Mouse (Mus musculus): ENCODE data around the gene Ctf2. TPM values are rescaled to one million over a fixed set of nuclear protein-coding genes. Genes with fewer than 3 reads are reported as not detected.

Ctf2 gene
- total RNA-seq, 1 experiment from 2014 or later = 0.76 TPM

DNA sequence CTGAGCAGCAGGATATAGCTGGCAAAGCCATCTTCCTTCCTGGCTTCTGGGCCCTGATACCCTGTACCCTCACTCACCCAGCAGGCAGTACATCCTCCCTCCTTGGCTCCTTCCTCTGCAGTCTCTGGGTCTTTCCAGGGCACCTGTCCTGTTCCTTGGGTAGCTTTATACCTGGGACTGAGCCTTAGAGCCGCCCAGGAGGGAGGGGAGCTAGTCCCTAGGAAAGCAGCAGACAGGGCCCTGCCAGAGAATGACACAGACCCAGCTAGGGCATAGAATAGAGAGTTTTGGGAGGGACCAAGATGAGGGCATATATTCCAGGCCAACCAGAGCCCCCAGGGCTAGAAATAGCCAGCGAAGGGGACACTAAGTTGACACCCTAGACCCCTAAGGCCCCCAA lies 6.5 kb downstream of the Ctf2 start:
- ATAC-seq (replicated peaks; ENCODE audit: insufficient number of reproducible peaks, low FRiP score, low TSS enrichment, poor library complexity, severe bottlenecking) = no peak

DNA sequence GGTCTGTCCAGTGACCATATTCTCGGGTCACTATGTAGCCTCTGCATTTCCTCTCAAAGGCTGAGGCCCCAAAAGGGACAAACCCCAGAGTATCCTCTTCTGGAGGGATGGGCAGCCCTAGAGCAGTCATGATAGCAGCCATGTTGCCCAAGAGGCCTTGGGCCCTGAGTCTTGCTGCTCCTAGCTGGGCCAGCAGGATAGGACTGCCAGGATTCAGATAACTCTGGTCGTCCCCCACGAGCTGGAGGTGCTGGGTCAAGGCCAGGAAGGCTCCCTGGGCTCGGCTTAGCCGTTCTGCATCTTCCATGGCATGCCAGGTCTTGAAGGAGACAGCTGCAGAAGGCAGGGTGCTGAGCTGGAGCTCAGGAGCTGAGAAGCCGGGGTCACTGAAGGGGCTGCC lies 12.7 kb downstream of the Ctf2 start:
- ATAC-seq (replicated peaks; ENCODE audit: insufficient number of reproducible peaks, low FRiP score, low TSS enrichment, poor library complexity, severe bottlenecking) = no peak

DNA sequence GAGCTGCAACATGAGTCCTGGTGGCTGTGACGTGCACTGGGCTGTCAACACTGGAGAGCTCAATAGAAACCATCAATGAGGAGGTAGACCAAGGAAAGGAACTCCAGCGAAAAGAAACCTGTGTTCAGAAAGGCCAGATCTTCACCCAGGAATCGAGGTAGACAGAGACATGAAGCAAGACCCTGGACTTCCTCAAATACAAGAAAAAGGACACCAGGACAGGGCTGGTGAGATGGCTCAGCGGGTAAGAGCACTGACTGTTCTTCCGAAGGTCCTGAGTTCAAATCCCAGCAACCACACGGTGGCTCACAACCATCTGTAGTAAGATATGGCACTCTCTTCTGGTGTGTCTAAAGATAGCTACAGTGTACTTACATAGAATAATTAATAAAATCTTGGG lies 13.6 kb downstream of the Ctf2 start:
- no peak for ATAC-seq (replicated peaks; ENCODE audit: insufficient number of reproducible peaks, low FRiP score, low TSS enrichment, poor library complexity, severe bottlenecking)

DNA sequence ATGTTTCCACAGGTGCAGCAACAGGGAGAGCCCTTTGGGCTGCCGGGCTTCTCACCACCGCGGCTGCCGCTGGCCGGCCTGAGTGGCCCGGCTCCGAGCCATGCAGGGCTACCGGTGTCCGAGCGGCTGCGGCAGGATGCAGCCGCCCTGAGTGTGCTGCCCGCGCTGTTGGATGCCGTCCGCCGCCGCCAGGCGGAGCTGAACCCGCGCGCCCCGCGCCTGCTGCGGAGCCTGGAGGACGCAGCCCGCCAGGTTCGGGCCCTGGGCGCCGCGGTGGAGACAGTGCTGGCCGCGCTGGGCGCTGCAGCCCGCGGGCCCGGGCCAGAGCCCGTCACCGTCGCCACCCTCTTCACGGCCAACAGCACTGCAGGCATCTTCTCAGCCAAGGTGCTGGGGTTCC lies 15.0 kb downstream of the Ctf2 start:
- ATAC-seq (replicated peaks; ENCODE audit: insufficient number of reproducible peaks, low FRiP score, low TSS enrichment, poor library complexity, severe bottlenecking) = peak; percentile 42; the same call in 1 of the 2 replicates

DNA sequence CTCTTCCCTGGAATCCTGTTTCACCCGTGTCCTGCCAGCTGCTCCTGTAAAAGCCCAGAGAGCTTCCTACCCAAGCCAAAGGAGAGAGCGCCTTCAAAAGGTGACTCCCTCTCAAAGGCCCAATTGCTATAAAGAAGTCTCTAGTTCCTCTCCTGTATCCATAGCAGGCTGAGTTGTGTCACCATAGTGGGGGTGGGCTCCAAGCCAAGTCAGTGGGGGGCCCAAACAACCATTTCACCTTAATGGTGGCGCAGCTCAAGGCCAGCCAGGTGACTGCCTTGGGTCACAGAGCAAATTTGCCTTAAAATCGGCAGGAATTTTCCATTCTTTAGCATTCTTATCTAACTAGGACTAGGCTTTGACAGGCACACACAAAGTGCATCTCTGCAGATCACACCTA lies 17.1 kb downstream of the Ctf2 start:
- no peak for ATAC-seq (replicated peaks; ENCODE audit: insufficient number of reproducible peaks, low FRiP score, low TSS enrichment, poor library complexity, severe bottlenecking)

- peak; percentile 59 for ATAC-seq (replicated peaks; ENCODE audit: insufficient number of reproducible peaks, low FRiP score, low TSS enrichment, poor library complexity, severe bottlenecking)
Measured at GRCm38 (mm10) chr7:127712461-127713385, 19.2 kb downstream of the Ctf2 start, which contains the start of gene Ctf1. Ctf1 (plus strand) TSS chr7:127712736.

- no peak for ATAC-seq (replicated peaks; ENCODE audit: insufficient number of reproducible peaks, low FRiP score, low TSS enrichment, poor library complexity, severe bottlenecking)
Measured at GRCm38 (mm10) chr7:127711456-127711855, 20.5 kb downstream of the Ctf2 start.

DNA sequence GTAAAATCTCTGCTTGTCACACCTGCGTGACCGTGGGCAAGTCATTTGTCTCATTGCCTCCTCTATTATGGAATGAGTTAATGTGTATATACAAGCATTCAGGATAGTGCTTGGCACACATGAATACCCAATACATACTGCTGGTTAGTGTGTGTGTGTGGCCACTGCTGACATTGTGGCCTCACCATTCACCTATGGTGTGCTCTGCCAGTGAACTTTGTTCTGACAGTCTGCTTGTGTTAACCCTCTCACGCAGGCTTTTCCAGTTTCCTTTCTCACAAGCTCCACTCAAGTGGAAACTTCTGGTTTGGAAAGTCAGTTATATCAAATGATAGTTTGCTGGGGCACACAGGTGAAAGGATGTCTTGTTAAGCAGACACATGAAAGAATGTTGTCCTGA lies 20.9 kb downstream of the Ctf2 start:
- ATAC-seq (replicated peaks; ENCODE audit: insufficient number of reproducible peaks, low FRiP score, low TSS enrichment, poor library complexity, severe bottlenecking) = no peak

DNA sequence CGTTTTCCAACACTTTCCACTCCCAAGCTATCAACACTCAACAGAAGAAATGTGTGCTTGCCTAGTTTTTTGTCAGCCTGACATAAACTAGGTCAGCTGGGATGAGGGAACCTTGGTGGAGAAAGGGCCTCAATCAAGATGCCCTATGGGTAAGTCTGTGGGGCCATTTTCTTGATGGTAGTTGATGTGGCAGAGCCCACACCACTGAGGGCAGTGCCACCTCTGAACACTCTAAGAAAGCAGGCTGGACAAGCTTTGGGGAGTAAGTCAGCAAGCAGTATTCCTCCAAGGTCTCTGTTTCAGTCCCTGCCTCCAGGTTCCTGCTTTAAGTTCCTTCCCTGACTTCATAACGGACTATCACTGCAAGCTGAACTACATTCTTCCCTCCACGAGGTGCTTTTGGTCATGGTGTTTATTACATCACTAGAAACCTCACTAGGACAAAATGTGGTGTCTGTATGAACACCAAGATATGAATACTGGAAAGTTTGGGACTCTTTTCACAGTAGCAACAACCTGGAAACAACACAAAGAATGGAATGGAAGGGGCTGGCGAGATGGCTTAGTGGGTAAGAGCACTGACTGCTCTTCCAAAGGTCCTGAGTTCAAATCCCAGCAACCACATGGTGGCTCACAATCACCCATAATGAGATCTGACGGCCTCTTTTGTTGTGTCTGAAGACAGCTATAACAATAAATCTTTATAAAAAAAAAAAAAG lies 22.5 kb downstream of the Ctf2 start:
- no peak for ATAC-seq (replicated peaks; ENCODE audit: insufficient number of reproducible peaks, low FRiP score, low TSS enrichment, poor library complexity, severe bottlenecking)

GRCm38 (mm10) chr7:127708207-127709078 lies 23.5 kb downstream of the Ctf2 start, which contains the start of gene Bcl7c:
Bcl7c (minus strand) TSS chr7:127708933.
- ATAC-seq (replicated peaks; ENCODE audit: insufficient number of reproducible peaks, low FRiP score, low TSS enrichment, poor library complexity, severe bottlenecking) = peak; percentile 54

- no peak for ATAC-seq (replicated peaks; ENCODE audit: insufficient number of reproducible peaks, low FRiP score, low TSS enrichment, poor library complexity, severe bottlenecking)
Measured at GRCm38 (mm10) chr7:127707957-127708206, 24.1 kb downstream of the Ctf2 start.

GRCm38 (mm10) chr7:127707045-127707956 lies 24.7 kb downstream of the Ctf2 start:
- no peak for ATAC-seq (replicated peaks; ENCODE audit: insufficient number of reproducible peaks, low FRiP score, low TSS enrichment, poor library complexity, severe bottlenecking)

GRCm38 (mm10) chr7:127705706-127706105 lies 26.3 kb downstream of the Ctf2 start:
- no peak for ATAC-seq (replicated peaks; ENCODE audit: insufficient number of reproducible peaks, low FRiP score, low TSS enrichment, poor library complexity, severe bottlenecking)

- ATAC-seq (replicated peaks; ENCODE audit: insufficient number of reproducible peaks, low FRiP score, low TSS enrichment, poor library complexity, severe bottlenecking) = no peak
Measured at GRCm38 (mm10) chr7:127704598-127704997, 27.4 kb downstream of the Ctf2 start.

- no peak for ATAC-seq (replicated peaks; ENCODE audit: insufficient number of reproducible peaks, low FRiP score, low TSS enrichment, poor library complexity, severe bottlenecking)
Measured at GRCm38 (mm10) chr7:127703561-127704178, 28.3 kb downstream of the Ctf2 start.

DNA sequence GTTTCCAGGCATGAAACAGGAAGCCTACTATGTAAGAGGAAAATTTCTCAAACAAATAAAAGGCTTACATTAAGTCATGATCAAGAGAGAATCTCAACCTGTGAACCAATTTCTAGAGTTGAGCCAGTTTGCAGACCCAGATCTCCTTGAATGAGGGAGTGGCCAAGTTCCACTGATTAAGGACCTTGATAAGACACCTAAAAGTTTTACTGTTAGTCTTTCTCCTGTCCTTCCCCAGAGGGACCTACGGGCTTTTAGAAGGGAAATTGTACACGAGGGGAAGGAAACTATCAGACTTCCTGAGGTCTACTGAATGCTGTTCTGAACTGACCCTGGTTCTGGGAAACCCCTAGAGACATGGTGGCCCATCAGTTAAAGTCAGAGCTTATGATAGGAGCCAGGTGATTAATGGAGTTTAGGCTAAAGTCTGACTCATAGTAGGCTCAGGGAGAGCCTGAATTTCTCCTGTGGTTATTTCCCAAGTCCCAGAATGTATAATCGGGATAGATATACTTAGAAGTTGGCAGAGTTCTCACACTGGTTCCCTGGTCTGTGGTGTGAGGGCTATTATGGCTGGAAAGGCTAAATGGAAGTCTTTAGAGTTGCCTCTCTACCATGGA lies 31.1 kb downstream of the Ctf2 start:
- ATAC-seq (replicated peaks; ENCODE audit: insufficient number of reproducible peaks, low FRiP score, low TSS enrichment, poor library complexity, severe bottlenecking) = no peak

DNA sequence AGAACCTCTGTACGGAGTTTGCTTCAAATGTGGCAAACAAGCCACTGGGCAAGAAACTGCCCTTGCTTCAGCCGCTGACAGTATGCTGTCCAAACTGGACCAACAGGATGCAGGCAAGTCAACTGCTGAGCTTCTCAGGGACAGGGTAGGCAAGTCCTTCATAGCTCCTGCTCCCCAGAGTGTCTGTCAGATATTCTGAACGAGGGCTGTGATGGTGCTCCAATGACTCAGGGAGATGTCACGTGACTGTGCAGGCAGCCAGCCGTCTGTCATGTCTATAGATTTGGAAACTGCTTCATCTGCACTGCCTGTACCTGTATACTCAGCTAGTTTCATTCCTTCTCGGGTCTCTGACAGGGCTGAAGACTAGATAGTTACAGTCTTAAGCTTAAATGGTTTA lies 33.0 kb downstream of the Ctf2 start:
- no peak for ATAC-seq (replicated peaks; ENCODE audit: insufficient number of reproducible peaks, low FRiP score, low TSS enrichment, poor library complexity, severe bottlenecking)
